Mouse (Mus musculus) layer of hippocampus, adult 9-10 months (tissue): ENCODE results near the gene Bcam.

Experiments
- DNase-seq: peaks from one replicate; pipeline ENCODE4 v3.0.0; 2022; ENCODE audit warnings: low spot score

Gene Bcam

DNA sequence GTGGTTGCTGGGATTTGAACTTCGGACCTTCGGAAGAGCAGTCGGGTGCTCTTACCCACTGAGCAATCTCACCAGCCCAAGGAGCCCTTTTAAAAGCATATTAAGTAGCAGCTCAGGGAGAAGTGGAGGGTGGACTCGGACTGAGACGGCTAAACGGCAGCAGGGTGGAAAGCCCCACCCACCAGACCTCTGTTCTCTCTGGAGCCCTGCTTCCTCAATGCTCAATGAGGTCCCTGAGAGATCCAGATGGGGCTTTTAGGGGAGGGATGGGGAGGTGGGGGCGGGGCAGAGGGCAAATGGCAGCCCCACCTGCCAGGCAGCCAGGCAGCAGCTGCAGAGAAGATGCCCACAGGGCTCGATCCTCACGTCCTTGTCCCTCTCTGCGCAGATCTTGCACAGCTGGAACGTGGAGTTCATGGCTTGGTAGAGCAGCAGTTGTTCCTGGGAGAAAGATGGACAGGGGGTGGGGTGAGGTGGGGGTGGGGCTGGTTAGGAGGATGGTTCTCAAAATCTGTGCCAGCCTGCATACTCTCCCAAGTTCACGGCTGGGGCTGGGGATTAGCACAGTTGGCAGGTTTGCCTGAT lies 15.2 kb upstream of the Bcam start:
- DNase-seq, result no peak

DNA sequence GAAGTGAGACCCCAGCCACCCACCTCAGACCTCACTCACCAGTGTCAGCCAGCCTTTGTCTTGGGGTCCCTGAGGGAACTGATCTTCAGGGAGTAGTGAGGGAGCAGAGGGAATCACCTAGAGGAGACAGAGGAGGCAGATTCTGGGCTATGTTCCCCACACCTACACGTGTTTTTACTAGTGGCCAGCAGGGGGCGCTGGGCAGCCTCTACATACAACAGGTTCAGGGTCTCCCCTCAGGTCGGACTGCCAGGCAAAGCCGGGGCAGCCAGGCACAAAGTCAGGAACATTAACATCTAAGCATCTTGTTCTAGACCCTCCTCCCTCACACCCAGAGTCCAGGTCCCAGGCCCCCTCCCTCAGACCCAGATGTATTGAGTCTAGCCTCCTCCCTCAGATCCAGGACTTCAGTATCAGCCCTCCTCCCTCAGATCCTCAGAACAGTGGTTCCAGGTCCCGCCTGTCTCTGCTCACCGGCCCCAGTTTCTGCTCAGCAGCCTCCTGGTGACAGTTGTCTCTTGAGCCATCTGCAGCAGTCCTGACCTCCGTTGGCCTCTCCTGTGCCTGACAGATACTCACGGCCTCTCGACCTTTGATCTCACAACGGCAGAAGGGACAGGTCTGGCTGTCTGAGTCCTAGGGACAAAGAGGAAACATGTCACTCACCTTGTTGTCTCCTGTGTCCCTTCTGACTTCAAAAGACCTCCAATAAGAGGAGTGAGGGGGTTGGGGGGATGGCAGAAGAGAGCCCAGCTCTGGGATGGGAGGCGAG lies 14.1 kb upstream of the Bcam start:
- DNase-seq, result no peak

DNA sequence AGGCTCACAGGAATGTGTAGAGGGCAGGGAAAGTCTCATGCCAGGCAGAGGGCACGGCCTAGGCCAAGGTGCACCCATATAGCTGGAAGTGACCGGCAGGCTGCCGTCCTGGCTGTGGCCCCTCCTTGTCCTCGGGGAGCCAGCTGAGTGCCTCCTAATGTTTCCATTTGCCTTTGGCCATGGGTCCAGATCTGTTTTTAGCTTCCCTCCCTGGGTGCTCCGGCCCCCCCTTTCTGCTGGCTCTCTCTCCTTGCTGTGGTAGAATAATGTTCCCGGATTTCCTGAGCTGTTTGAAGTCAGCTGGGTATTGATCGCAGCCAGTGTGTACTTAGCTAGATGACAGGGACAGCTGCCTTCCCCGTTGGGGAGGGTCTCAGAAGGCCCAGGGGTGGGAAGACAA lies 12.8 kb upstream of the Bcam start:
- no peak for DNase-seq

DNA sequence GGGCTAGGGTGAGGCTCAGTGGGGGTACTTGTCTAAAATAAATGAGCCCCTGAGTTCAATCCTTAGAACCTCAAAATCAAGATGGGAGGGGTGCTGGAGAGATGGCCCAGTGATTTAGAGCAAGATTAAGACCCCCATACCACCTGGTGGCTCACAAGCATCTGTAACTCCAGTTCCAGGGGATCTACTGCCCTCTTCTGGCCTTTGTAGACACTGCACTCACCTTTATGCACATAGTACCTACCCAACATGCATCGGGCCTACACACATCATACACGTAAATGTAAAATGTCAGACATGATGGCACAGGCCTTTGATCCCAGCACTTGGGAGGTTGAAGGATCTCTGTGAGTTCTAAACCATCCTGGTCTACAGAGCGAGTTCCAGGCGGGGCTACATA lies 11.8 kb upstream of the Bcam start:
- no peak for DNase-seq

DNA sequence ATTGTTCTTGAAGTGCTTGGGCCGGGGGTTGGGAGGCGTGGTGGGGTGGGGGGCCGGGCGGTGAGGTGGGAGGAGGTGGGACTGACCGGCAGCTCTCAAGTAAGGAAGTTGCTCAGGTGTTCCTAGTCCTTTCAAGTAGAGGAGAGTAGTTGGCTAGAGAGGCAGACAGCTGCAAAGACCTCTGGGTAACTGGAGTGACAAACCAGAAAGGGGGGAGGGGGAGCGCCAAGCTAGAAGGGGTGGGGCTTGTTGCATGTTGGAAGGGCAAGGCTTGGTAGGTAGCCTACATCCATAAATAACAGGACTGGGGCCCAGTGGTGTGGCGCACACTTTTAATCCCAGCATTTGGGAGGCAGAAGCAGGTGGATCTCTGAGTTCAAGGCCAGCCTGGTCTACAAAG lies 10.9 kb upstream of the Bcam start:
- DNase-seq, result no peak

DNA sequence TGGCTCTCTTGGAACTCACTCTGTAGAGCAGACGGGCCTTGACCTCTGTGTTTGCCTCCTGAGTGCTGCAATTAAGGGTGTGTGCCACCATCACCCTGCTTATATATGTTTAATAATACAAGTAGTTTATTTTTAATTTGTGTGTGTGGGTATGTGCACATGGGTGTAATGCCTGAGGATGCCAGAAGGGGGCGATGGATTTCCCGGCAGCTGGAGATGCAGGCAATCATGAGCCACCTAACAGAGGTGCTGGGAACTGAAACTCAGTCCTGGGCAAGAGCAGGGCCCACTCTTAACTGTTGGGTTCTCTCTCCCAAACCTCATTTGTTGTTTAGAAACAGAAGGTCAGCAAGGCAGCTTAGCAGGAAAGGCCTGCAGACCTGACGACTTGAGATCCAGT lies 9.1 kb upstream of the Bcam start:
- no peak for DNase-seq

DNA sequence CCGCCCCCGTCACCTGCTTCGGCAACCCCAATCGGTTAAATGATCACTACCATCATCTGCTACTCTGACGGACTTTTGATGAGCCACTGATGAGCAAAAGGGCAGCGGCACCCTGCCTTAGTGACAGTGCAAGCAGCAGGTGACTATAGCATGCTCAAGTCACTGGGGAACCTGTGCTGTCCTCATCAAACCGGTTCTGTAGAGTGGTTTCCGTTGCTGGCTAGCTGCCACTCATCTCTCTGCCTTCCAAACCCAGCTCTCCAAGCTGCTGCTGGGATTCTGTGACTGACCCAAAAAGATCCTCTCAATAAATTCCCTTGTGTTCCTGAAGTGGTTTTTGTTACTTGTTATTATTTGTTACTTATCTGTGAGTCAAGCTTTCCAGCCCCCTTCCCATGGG lies 7.8 kb upstream of the Bcam start:
- DNase-seq, result no peak

DNA sequence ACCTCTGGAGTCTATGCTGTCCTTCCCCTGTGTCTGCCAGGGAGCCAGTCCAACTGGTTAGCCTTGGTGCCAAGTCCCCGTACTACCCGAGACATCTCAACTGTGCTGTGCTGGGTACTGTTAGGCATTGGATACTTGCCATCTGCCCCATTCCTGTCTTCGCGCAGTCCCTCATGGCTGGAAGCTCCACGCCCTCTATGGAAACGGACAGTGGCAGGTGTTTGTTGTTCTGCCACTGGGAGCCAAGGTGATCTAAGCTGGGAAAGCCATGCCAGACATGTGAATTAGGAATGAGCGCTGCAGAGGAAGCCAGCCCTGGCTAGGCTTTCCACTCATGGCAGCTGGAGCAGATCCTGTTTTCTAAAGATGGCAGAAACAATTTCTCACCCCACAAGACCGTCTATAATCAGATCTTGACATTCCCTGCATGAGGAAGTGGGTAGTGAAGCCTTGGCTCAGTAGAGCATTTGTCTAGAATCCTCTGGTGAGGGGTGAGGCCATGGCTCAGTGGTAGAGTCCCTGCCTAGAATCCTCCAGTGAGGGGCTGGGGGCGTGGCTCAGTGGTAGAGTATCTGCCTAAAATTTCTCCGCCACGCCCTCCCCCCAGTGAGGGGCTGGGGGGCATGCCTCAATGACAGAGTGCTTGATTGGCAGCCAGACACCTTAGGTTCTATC lies 6.4 kb upstream of the Bcam start:
- no peak for DNase-seq

DNA sequence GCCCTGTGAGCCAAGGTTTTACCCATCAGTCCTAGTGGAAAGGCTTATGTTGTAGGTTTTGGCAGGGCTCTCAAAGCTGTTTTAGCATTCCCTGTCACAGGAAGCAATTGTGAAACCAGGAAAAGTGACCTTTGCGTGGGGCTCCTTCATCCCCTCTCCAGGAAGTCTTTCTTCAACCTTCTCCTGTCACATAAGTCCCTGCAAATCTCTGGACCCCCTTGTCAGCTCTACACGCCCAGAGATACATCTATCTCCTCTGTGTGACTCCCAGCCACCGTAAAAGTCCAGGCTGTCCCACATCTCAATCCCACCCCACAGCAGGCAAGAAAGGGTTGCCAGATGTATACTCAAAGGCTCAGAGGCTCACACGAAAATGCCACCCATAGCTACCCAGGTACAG lies 866 bp upstream of the Bcam start:
- no peak for DNase-seq

DNA sequence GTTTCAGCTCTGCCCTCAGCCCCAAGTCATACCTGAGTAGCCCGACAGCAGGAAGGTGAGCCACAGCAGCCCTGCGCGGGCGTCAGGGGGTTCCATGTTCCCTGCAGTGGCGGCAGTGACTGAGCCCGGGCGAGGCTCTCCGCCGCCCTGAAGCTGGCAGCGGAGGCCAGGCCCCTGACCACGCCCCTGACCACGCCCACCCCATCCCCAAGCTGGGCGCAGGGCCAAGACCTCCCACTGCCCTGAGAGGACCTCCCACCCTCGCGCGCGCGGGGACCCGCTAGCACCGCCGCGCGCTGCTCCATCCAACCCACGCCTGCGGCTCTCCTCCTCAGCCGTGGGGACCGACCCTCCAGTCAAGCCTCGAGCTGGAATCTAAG lies 451 bp downstream of the Bcam start:
- DNase-seq, result no peak

DNA sequence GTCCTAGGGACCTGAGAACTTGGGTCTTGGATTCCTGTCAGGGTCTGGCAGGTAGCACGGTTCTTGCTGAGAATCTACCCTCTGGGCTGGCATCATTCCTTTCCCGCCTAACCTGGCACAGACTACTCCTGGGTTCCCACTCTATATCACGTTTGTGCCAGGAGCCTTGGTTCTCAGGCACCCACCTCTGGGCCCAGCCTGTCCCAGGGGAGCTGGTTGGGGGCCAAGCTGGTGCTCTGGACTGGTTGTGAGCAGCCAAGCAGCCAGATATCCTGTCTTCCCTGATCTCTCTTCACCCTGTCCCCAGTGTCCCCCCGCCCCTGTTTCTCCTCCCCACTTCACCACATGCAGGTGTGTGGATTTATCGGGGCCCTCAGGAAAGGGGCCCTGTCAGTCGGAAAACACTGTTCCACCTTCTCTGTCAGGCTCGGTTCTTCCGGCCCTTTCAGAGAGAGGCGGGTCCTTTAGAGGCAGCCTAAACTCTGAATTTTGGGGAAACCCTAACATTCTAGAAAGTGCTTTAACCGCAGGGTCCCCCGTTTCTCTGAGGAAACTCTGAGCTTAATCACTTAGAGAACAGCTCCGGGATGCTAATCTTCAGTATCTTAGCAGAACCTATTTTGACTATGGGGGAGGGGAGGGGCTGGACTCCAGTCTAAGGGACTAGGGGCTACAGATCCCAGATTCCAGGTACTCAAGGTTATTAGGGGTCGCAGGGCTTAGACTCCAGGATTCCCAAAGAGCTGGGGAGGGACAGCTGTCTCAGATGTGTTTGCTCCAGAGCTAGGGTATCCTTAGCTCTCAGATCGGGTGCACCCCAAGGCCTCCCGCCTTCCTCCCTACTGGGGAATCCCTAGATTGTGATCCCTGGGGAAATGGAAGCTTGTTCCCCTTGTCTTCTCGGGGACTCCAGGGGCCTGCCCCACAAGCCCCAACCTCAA lies 1.1 kb downstream of the Bcam start:
- DNase-seq, result no peak

DNA sequence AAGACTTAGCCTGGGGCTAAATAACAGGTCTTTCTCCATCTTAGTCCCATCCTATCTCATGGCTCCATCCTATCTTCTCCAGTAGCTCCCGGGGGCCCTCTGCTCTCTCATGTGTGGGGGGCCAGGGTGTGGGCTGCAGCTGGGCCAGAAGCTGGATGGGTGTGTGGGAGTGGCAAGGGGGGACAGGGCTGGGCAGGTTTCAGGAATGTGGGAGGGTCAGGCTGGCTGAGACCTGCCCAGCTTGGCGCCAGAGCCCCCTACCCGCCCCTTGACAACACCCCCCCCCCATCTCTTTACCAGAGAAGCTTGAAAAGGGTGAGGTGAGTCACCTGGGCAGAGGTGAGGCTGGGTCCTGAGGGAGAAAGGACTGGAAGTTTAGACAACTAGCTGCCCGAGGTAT lies 1.8 kb downstream of the Bcam start:
- DNase-seq, result no peak

DNA sequence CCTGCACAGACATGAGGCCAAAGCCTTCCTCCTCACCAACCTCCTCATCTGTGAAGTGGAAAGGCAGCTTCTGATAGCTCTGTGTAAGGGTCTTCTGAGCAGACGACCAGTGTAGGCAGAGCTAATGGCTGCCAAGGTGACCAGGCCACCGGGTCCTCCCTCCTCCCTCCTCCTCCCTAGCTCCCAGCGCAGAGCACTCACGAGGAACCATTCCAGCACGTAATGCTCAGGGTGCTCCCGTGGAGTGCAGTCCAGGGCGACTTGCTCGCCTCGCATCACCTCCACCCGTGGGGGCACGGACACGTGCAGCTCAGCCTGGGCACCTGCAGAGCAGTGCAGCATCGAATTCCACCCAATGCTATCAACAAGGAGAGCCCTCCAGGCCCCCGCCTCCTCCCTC lies 2.6 kb downstream of the Bcam start:
- no peak for DNase-seq

DNA sequence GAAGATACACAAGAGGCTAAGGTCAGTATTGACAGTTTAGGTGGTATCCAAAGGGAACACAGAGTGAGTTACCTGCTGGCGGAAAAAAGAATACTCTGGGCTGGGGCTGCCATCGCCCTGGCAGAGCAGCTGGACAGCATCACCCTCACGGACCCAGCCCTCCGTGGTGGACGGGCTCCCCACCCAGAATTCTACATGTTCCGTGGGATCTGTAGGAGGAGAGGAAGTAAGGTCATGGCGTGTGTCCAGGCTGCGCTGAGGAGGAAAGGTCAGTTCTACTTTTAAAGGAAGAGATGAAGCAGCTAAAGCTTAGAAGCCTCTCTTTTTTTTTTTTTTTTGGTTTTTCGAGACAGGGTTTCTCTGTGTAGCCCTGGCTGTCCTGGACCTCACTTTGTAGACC lies 6.2 kb downstream of the Bcam start:
- no peak for DNase-seq

DNA sequence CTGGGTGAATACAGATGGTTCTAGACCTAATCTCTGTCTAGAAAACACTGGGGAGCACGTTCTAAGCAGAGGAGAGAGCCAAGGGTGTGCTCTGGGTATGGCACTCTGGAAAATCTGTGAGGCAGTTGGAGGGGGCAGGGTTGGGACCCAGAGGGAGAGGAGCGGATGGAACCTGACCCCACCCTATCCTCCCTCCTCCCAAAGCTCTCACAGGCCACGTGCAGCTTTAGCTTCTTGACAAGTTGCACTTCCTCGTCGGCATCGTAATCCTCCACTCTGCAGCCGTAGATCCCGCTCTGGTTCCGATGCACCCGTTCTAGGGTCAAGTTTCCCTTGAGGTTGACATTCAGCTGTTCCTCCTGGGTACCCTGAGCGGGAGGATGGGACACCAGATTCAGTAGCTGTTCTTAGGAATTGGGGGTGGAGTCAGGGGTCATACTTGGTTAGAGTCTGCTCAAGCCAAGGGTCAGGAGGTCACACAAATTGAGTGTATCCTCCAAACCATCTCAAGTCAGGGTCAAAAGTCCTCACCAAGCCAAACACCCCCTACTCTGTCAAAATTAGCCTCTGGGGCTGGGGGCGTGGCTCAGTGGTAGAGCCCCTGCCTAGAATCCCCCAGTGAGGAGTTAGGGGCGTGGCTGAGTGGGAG lies 6.9 kb downstream of the Bcam start:
- no peak for DNase-seq

DNA sequence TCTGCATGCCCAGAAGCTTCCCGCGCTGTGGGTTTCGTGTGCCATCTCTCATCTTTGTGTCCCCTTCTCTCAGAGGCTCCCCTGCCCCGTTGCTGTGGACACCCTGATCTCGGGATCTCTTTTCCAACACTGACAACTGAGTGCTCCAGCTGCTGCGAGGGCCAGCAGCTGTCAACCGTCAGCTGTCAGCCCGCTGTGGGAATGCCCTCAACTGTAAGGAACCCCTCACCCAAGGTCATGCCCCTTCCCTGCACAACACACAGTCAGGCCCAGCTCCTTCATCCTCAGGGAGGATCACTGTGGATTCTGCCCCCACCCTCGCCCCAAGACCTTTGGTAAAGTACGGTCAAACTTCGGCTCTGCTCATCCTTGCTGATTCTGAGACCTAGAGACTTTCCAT lies 8.5 kb downstream of the Bcam start:
- no peak for DNase-seq

DNA sequence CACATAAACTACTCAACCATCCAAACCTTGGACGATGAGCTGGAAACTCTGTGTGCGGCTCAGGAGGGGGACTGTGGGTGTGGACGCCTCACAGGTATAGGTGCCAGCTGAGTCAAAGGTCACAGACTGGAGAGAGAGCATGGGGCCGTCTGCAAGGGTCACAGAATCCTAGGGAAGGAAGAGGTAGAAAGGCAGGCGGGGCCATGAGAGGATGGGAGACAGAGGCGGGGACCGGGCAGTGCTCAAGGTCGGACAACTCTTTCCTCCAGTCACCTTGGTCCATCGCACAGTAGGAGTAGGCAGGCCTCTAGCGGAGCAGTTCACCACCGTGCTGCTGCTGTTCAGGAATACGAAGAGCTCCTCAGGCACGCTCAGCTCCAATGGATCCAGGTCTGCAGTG lies 10.8 kb downstream of the Bcam start:
- DNase-seq, result no peak

DNA sequence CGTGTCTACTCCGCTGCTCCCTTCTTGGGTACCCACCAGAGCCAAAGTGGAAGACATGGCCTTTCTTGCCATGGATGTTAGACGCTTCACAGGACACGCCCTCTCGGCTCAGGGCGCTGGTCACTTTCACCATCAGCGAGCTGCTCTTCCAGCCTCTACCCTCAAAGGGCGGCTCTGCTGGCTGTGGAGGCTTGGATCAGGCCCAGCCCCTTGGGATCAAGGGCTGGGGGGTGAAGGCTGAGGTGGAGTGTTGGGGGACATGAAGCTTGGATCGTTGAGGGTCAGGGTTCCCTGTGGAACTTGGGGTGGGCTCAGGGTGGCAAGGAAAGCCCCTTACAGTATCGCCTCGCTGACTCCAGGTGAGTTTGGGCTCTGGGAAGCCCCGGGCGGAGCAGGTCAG lies 12.2 kb downstream of the Bcam start:
- no peak for DNase-seq

DNA sequence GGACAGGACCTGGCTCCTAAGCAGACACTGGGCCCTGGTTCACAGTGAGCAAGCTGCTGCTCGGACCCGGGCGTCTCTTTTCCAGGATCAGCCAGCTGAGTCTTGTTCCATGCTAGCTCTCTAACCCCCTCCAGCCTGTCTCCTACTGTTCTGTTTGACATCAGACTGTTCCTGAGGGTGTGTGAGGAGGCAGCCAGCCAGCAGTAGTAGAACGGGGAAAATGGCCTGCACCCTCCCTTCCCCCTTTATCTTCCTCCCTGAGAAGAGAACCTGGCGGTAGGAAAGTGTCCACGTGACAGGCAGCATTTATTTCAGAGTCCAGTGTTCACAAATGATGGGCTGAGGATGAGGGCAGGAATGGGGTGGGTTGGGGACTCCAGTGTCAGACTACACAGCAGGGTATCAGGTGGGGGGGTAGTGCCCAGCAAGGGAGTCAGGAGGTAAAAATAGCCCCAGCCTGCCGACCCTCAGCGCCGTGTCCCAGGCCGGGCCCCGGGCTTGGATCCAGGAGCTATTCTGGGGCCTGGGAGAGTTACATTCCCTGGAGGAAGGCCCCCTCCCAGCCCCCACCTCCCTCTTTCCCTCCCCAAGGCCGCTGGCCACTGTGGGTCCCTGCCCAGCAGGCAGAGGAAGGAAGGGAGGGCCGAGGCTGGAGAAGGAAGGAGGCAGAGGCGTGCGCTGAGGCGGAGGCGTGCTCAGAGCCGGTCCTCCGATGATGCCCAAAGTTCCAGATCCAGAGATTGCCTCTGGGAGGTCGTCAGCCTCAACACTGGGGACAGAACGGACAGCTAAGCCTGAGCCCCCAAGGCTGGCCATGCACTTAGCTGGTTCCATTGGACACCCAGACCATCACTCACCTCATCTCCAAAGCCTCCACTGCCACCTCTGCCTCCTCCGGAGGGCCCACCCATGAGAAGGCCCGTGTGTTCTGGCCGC lies 14.7 kb downstream of the Bcam start:
- no peak for DNase-seq

DNA sequence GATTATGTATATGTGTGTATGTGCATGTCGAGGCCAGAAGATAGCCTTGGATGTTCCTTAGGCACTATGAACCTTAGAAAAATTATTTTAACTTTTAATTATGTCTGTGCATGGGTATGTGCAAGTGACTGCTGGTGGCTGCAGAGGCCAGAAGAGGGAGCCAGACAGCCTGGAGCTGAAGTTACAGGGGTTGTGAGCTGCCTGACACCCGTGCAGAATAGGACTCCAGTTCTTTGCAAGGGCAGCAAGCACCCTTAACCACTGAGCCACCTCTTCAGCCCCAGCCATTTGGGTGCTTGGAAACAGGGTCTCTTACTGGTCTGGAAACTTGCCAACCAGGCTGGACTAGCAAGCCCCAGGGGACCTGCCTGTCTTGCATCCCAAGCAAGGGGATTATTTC lies 15.8 kb downstream of the Bcam start:
- no peak for DNase-seq

DNA sequence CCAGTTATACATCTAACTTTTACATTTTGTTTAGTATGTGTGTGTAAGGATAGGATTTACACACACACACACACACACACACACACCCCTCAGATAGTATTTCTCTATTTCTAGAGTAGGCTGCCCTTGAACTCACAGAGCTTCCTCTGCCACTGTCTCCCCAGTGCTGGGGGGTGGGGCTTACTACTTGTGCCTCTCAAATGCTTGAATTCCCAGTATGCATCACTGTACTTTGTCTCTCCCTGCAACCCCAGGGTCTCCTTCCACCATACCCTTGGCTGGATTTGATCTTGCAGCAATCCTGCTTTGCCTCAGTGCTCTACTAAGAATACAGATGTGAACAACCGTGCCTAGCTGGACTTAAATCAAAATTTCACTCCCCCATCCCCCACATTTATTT lies 16.8 kb downstream of the Bcam start:
- DNase-seq, result no peak
